Mouse (Mus musculus): ENCODE measurements around the gene Hnf1a. TPM values are rescaled to one million over a fixed set of nuclear protein-coding genes. Genes with fewer than 3 reads are reported as not detected.

The Hnf1a gene
- polyA plus RNA-seq, 1 experiment from 2014 or later, result 5.4 TPM

DNA sequence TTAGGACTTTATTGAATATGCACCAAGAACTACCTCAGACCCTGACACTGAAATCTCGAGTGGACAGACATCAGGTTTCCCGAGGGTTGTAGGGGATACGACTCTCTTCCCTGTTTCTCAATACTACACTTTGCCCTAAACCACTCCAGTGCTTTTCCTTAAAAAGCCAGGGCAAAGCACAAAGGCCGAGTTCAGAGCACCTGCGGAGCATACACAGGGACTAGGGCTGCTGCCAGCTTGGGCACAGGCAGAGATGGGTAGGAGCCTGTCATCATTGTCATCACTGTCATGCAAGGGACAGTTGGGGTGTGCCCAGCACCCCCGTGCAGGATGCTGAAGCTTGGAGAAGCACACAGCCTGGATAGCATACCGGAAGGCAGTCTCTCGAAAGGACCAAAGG lies 37.7 kb downstream of the Hnf1a start:
- TF ChIP-seq EP300 (optimal IDR thresholded peaks at IDR 0.05), result no peak
- TF ChIP-seq CTCF (IDR thresholded peaks at IDR 0.05; ENCODE audit: low read depth), result no peak
- Histone ChIP-seq H3K4me1 (replicated peaks; ENCODE audit: control insufficient read depth, insufficient read depth) (no peaks in the 10 kb centered on the region), H3K27me3 (ENCODE audit: control insufficient read depth, insufficient read depth, low read length) (no peaks in the 10 kb centered on the region), H3K9me3 (ENCODE audit: control insufficient read depth, low read length) (no peaks in the 10 kb centered on the region), H3K9ac (ENCODE audit: low read length) (no peak overlapping the region), H3K4me2 (replicated peaks; ENCODE audit: low read depth) (no peak overlapping the region), H3K27ac (replicated peaks) (no peak overlapping the region), H3K4me3 (ENCODE audit: low read depth, low read length) (no peak overlapping the region), H3K36me3 (ENCODE audit: control insufficient read depth, insufficient read depth, low read length) (no peaks in the 10 kb centered on the region; the same call in 1 of the 2 replicates)
- ATAC-seq (ENCODE audit: low FRiP score, low TSS enrichment) (no peak), DNase-seq (ENCODE audit: low spot score) (no peak)
- 89% methylated on average over 8 of the region's 8 CpGs for WGBS

DNA sequence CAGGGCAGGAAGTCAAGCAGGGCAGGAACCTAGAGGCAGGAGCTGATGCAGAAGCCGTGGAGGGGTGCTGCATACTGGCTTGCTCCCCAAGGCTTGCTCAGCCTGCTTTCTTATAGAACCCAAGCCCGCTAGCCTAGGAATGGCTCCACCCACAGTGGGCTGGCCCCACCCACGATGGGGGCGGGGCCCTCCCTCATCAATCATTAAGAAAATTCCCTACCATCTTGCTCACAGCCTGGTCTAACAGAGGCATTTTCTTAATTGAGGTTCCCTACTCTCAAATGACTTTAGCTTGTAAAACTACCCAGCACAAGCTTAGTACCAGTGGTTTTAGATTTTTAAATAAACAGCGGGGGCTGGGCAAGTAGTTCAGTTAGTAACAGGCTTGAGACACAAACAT lies 39.3 kb downstream of the Hnf1a start:
- Histone ChIP-seq H3K9ac (ENCODE audit: low read length) (no peak overlapping the region), H3K27ac (replicated peaks) (no peak overlapping the region), H3K4me3 (ENCODE audit: low read depth, low read length) (no peak overlapping the region), H3K27me3 (ENCODE audit: control insufficient read depth, insufficient read depth, low read length) (no peaks in the 10 kb centered on the region), H3K4me1 (replicated peaks; ENCODE audit: control insufficient read depth, insufficient read depth) (no peaks in the 10 kb centered on the region), H3K4me2 (replicated peaks; ENCODE audit: low read depth) (no peak overlapping the region), H3K9me3 (ENCODE audit: control insufficient read depth, low read length) (no peaks in the 10 kb centered on the region), H3K36me3 (ENCODE audit: control insufficient read depth, insufficient read depth, low read length) (no peaks in the 10 kb centered on the region)
- 54% methylated on average over 5 of the region's 5 CpGs for WGBS
- no peak for DNase-seq (ENCODE audit: low spot score)
- TF ChIP-seq EP300 (optimal IDR thresholded peaks at IDR 0.05) (no peak), CTCF (IDR thresholded peaks at IDR 0.05; ENCODE audit: low read depth) (no peak)
- no peak for ATAC-seq (ENCODE audit: low FRiP score, low TSS enrichment)

DNA sequence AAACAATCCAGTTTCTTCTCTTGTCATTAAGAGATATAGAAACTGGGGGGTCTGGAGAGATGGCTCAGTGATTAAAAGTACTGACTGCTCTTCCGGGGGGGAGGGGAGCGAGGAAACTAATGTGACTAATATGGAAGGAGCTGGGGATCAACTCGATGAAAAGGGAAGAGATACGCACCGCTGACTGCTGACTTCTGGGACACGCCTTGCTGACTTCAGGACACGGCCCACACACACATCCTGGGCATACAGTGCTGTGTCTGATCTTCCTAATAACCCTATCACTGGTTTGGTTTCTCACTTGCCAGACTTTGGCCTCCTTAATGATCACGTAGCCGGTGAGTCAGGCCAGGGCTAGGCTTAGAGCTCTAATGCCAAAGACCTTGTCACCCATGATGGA lies 44.1 kb downstream of the Hnf1a start:
- TF ChIP-seq CTCF (IDR thresholded peaks at IDR 0.05; ENCODE audit: low read depth) (no peak), EP300 (optimal IDR thresholded peaks at IDR 0.05) (no peak)
- Histone ChIP-seq H3K27me3 (ENCODE audit: control insufficient read depth, insufficient read depth, low read length) (no peaks in the 10 kb centered on the region), H3K4me2 (replicated peaks; ENCODE audit: low read depth) (no peak overlapping the region), H3K4me3 (ENCODE audit: low read depth, low read length) (no peak overlapping the region), H3K9me3 (ENCODE audit: control insufficient read depth, low read length) (no peaks in the 10 kb centered on the region), H3K36me3 (ENCODE audit: control insufficient read depth, insufficient read depth, low read length) (no peaks in the 10 kb centered on the region), H3K27ac (replicated peaks) (no peak overlapping the region), H3K4me1 (replicated peaks; ENCODE audit: control insufficient read depth, insufficient read depth) (no peaks in the 10 kb centered on the region), H3K9ac (ENCODE audit: low read length) (no peak overlapping the region)
- WGBS, result 75% methylated on average over 9 of the region's 9 CpGs
- ATAC-seq (ENCODE audit: low FRiP score, low TSS enrichment), result peak; percentile 41
- DNase-seq (ENCODE audit: low spot score), result no peak

DNA sequence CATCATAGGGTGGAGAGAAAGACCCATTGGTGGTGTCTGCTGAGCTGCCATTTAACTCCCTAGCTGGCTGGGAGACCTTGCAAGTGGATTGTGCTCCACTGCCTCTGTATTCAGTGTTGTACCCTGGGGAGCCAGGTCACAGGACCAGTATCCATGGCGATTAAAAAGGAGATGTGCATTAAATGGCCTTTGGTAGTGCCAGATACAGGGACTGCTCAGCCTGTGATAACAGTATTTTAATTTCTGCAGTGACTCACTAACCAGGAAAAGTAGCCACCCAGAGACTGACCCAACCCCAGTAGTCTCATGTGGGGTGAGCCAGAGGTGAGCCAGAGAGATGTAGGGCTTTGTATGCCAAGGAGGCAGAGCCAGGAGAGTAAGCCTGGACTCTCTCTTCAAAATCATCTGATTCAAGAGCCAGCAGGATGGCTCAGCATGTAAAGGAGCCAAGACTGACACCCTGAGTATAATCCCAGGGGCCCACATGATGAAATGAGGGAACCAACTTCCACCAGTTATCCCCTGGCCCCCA lies 44.7 kb downstream of the Hnf1a start:
- H3K4me3 ChIP-seq (ENCODE audit: low read depth, low read length), result no peak overlapping the region
- H3K9me3 ChIP-seq (ENCODE audit: control insufficient read depth, low read length), result no peaks in the 10 kb centered on the region
- no peaks in the 10 kb centered on the region for H3K36me3 ChIP-seq (ENCODE audit: control insufficient read depth, insufficient read depth, low read length)
- H3K27ac ChIP-seq (replicated peaks), result no peak overlapping the region
- no peak overlapping the region for H3K9ac ChIP-seq (ENCODE audit: low read length)
- no peaks in the 10 kb centered on the region for H3K4me1 ChIP-seq (replicated peaks; ENCODE audit: control insufficient read depth, insufficient read depth)
- ATAC-seq (ENCODE audit: low FRiP score, low TSS enrichment) (peak; percentile 73), DNase-seq (ENCODE audit: low spot score) (peak; percentile 50)
- WGBS, result 73% methylated on average over 1 of the region's 1 CpGs
- no peak overlapping the region for H3K4me2 ChIP-seq (replicated peaks; ENCODE audit: low read depth)
- H3K27me3 ChIP-seq (ENCODE audit: control insufficient read depth, insufficient read depth, low read length), result no peaks in the 10 kb centered on the region
- TF ChIP-seq CTCF (IDR thresholded peaks at IDR 0.05; ENCODE audit: low read depth) (no peak), EP300 (optimal IDR thresholded peaks at IDR 0.05) (no peak)

DNA sequence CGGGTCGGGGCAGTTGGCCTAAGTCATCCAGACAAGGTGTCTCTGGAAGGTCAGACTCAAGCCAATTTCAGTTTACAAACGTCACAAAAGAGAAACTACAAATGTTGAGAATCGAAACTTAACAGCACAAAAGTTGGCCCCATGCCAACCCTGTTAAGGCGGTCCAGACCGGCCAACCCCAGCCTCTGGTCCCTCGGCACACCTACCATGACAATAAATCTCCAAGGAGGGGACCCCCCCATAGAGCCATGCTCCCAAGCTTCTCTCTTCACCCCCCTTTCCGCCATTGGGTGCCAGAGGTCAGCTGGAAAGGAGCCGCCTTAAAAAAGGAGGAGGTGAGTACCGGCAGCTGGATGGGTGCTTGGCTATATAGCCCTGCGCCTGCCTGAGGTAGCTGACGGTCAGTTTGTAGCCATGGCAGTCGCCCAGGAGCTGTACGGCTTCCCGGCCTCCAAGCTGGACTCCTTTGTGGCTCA lies 47.9 kb downstream of the Hnf1a start, which contains the start of gene Oasl1:
Gene Oasl1, plus strand, starts transcription at position 243 of the 476 bp plus-strand sequence.
- WGBS, result 14% methylated on average over 15 of the region's 15 CpGs
- Histone ChIP-seq H3K4me2 (replicated peaks; ENCODE audit: low read depth) (peak within 1 kb of the TSS; percentile 61), H3K27ac (replicated peaks) (peak within 1 kb of the TSS; percentile 65), H3K9ac (ENCODE audit: low read length) (peak within 1 kb of the TSS; percentile 56), H3K4me3 (ENCODE audit: low read depth, low read length) (peak within 1 kb of the TSS; percentile 40), H3K9me3 (ENCODE audit: control insufficient read depth, low read length) (no peaks in the 10 kb centered on the region), H3K36me3 (ENCODE audit: control insufficient read depth, insufficient read depth, low read length) (no peaks in the 10 kb centered on the region), H3K4me1 (replicated peaks; ENCODE audit: control insufficient read depth, insufficient read depth) (no peaks in the 10 kb centered on the region), H3K27me3 (ENCODE audit: control insufficient read depth, insufficient read depth, low read length) (no peaks in the 10 kb centered on the region)
- ATAC-seq (ENCODE audit: low FRiP score, low TSS enrichment), result peak; percentile 62
- peak; percentile 82 for DNase-seq (ENCODE audit: low spot score)
- no peak for TF ChIP-seq CTCF (IDR thresholded peaks at IDR 0.05; ENCODE audit: low read depth)
- TF ChIP-seq EP300 (optimal IDR thresholded peaks at IDR 0.05), result no peak

DNA sequence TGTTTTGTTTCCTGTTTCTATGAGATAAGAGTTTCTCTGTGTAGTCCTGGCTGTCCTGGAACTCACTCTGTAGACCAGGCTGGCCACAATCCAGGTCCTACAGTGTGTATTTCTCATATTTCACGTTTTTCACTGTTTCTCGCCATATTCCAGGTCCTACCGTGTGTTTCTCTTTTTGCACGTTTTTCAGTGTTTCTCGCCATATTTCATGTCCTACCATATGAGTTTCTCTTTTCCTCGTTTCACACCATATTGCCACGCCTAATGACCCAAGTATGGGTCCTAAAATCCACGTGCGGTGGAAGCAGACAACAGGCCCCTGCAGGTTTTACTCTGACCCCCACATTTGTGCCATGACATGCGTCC lies 48.5 kb downstream of the Hnf1a start:
- no peak for DNase-seq (ENCODE audit: low spot score)
- H3K27me3 ChIP-seq (ENCODE audit: control insufficient read depth, insufficient read depth, low read length), result no peaks in the 10 kb centered on the region
- H3K9ac ChIP-seq (ENCODE audit: low read length), result no peak overlapping the region
- 51% methylated on average over 10 of the region's 10 CpGs for WGBS
- TF ChIP-seq EP300 (optimal IDR thresholded peaks at IDR 0.05) (no peak), CTCF (IDR thresholded peaks at IDR 0.05; ENCODE audit: low read depth) (no peak)
- peak; percentile 8 for ATAC-seq (ENCODE audit: low FRiP score, low TSS enrichment)
- H3K27ac ChIP-seq (replicated peaks), result peak overlapping the region; percentile 53; the same call in 1 of the 2 replicates
- no peak overlapping the region for H3K4me3 ChIP-seq (ENCODE audit: low read depth, low read length)
- H3K9me3 ChIP-seq (ENCODE audit: control insufficient read depth, low read length), result no peaks in the 10 kb centered on the region
- H3K36me3 ChIP-seq (ENCODE audit: control insufficient read depth, insufficient read depth, low read length), result no peaks in the 10 kb centered on the region
- H3K4me2 ChIP-seq (replicated peaks; ENCODE audit: low read depth), result no peak overlapping the region
- no peaks in the 10 kb centered on the region for H3K4me1 ChIP-seq (replicated peaks; ENCODE audit: control insufficient read depth, insufficient read depth)

All from stomach, postnatal 0 days (tissue).